Mouse (Mus musculus): ENCODE data around the gene Alx3. TPM values are rescaled to one million over a fixed set of nuclear protein-coding genes. Genes with fewer than 3 reads are reported as not detected.

Alx3 gene
- total RNA-seq, 2 experiments from 2014 or later: not detected

Other genes with a start within 250 kb of the Alx3 start
- gene Kcnc4, start 135.5 kb upstream of the Alx3 start, total RNA-seq (2021): under 1 TPM; 0.37 to 0.43 TPM
- 1 to 10 TPM; 1.3 to 1.5 TPM for gene Slc6a17, start 77.0 kb upstream of the Alx3 start, total RNA-seq (2021)
- not detected for gene Ubl4b, start 40.0 kb upstream of the Alx3 start, total RNA-seq (2021)
- gene Gm10961, start 36.3 kb downstream of the Alx3 start, total RNA-seq (2021): not detected
- 10 to 100 TPM; 21.4 to 26.2 TPM for gene Strip1, start 36.7 kb downstream of the Alx3 start, total RNA-seq (2021)
- gene Ahcyl1, start 101.5 kb downstream of the Alx3 start, total RNA-seq (2021): 10 to 100 TPM; 79.1 to 91.9 TPM
- 10 to 100 TPM; 25.5 to 33.6 TPM for gene Csf1, start 165.4 kb downstream of the Alx3 start, total RNA-seq (2021)